Mouse (Mus musculus) cerebellum, adult (tissue): ENCODE results near the gene Olfr465-ps1.

Experiments
- ATAC-seq: cut with Nextera tagmentation; 2 replicates; pipeline ENCODE4 v1.9.2; 2017; ENCODE audit warnings: mild to moderate bottlenecking, moderate library complexity, mixed read lengths; ENCODE audit not compliant: insufficient number of reproducible peaks, low FRiP score, low TSS enrichment

Gene Olfr465-ps1

DNA sequence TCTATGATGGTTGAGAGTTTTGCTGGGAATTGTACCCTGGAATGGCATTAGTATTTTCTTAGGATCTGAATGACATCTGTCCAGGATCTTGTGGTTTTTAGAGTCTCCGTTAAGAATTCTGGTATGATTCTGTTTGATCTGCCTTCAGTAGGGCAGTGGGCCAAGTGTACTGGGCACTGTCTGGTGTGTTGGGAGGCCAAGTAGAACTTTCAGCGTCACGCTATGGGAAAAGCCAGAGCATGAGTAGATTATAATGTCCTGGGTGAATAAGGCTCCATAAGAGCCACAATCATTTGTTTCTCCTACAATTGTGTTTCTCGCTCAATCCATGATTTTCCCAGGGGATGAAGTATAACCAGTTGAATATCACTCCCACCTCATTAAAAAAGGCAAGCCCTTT lies at the start of gene Olfr465-ps1:
Gene Olfr465-ps1, plus strand, starts transcription at position 301 of the 400 bp plus-strand sequence.
- no peak for ATAC-seq

DNA sequence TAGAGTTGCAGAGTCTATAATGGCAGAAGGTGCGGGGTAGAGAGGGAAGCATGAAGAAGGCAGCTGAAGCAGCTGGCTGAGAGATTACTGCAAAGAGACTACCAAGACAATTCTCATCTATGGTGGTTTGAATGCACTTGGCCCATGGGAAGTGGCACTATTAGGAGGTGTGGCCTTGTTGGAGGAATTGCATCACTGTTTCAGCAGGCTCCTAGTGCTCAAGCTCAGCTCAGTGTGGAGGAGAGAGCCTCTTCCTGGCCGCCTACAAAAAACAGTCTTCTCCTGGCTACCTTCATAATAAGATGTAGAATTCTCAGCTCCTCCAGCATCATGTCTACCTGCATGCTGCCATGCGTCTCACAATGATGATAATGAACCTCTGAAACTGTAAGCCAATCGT lies 42.0 kb upstream of the Olfr465-ps1 start:
- ATAC-seq: no peak

GRCm38 (mm10) chr13:65097018-65097417 lies 40.9 kb upstream of the Olfr465-ps1 start:
- ATAC-seq: no peak

DNA sequence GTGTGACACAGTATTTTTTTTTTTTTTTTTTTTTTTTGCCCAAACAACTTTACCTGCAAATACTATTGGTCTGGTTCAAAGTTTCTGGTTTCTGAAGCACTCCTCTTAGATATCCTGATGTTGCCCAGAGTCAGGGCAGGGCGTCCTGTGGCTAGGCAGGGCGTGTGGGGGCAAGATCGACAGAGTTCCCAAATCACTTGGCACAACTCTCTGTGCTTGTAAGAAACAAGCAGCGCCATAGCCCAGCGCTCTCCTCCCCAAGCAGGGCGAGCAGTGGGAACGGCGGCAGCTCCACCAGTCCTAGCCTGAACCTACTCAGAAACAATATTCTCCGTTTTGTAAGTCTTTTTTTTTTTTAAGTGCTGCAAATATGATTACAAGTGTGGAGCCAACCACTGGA lies 37.2 kb upstream of the Olfr465-ps1 start:
- ATAC-seq: no peak

GRCm38 (mm10) chr13:65101232-65101631 lies 36.7 kb upstream of the Olfr465-ps1 start:
- ATAC-seq: no peak

DNA sequence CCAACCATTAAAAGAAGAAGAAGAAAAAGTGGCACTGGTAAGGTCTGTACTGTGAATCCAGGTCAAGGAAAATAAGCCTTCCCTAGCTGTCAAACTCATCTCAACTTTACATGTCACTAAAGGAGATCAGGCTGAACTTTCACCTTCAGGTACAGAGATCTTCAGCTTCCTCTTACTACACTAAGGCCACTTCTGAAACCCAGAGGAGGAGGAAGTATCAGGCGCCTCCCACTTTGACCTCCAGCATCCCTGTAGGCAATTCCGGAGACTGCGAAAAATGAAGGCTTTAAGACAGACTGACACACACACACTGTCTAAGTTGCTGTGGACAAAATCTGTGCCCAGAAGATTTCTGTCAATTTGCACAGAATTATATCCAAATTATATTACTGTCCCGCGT lies 25.9 kb upstream of the Olfr465-ps1 start:
- ATAC-seq: no peak

- peak; percentile 96 for ATAC-seq
These were observed 25.3 kb upstream of the Olfr465-ps1 start, which contains the start of gene Mfsd14b for GRCm38 (mm10) chr13:65112459-65113110. Gene Mfsd14b, minus strand, starts transcription at chr13:65112975.

- no peak for ATAC-seq
These were observed 24.6 kb upstream of the Olfr465-ps1 start for GRCm38 (mm10) chr13:65113239-65113638.

DNA sequence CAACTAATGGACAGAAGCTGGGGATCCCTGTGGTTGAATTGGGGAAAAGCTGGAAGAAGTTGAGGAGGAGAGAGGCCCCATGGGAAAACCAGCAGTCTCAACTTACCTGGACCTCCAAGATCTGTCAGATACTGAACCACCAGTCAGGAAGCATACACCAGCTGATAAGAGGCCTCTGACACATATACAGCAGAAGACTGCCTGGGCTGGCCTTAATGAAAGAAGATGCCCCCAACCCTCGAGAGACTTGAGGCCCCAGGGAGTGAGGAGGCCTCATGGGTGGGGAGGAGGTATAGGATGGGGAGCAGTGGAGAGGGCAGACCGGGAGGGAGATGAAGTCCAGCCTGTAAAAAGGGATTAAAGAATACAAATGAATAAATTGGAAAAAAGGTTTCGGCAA lies 16.9 kb upstream of the Olfr465-ps1 start:
- no peak for ATAC-seq

DNA sequence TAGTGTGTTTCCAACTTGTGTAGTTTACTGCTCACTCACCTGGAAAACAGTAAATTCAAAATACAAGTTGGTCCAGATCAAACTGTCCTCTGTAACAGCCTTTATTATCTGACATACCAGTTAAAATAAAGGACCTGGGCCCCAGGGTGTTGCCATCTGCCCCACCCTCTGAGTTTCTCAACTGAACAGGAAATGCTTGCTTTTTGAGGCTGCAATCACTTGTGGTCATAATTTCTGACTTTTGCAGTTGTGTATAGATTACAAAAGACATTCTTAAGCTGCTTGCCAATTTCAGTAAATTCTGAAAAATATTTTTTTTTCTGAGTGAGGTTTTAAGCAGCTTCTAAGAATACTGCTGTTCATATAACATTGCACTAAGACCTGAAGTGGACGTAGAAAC lies 15.8 kb upstream of the Olfr465-ps1 start:
- no peak for ATAC-seq

GRCm38 (mm10) chr13:65127063-65127847 lies 10.6 kb upstream of the Olfr465-ps1 start:
- ATAC-seq: no peak

DNA sequence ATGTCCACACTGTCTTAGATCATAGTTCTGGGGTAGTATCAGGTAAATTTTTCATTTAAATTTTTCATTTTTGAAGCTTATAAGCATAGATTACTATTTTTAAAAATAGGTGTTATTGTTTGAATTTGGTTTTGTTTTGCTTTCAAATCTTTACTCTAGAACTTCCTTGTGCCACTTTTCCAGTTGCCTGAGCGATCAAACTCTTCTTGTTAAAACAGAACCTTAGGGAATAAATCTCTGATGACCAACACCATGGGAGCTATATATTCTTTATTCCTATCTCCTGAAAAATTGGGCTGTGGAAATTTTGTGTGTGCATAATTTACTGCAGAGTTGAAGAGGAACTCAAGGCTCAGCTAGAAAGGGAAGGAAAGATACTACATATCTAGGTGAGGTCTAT lies 12.1 kb downstream of the Olfr465-ps1 start, which contains the start of gene Olfr466:
Gene Olfr466, plus strand, starts transcription at position 301 of the 400 bp plus-strand sequence.
- no peak for ATAC-seq

GRCm38 (mm10) chr13:65174102-65174501 lies 36.2 kb downstream of the Olfr465-ps1 start:
- no peak for ATAC-seq

DNA sequence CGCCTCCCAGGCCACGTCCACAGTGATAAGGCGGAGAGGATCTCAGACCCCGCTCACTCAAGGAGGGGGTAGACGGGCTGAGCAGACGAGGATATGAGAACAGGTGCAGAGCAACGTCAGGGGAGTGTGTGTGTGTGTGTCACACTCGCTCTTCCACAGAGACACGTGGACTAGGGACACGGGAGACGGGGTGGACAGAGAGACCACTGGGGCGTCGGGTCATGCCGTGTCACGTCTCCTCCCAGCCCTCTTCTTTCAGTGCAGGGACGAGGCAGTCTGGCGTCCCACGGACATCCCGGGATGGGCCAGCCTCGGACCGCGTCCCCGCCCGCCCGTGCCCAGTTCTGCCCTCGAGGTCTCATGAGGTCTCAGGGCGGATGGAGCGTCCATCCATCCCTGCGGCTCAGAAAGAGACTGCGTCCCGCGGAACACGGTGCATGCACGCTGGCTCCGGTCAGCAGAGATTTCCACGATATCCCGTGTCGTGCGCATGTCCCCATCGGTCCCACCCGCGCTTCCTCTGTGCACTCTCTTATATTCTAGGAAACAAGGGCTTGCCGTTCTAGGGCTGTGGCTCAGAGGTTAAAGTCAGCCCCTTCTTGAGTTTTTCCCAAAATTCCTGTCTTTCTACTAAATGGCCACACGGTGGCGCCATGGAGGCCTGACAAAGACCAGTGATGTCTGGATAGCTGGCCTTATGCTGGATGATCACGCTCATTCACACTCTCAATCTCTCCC lies 38.0 kb downstream of the Olfr465-ps1 start:
- 0 out of 2 replicates have a peak, but pooled peaks have one; percentile 15 for ATAC-seq

GRCm38 (mm10) chr13:65176472-65177091 lies 38.7 kb downstream of the Olfr465-ps1 start:
- ATAC-seq: no peak
